Mouse (Mus musculus) ES-E14 (cell line): ENCODE results near the gene Lmod3. TPM values are rescaled to one million over a fixed set of nuclear protein-coding genes. Genes with fewer than 3 reads are reported as not detected.

Experiments
- DNase-seq: peaks from one replicate; pipeline ENCODE4 v3.0.0-alpha.2; 2013; ENCODE audit warnings: low read depth, low spot score
- H3K27ac ChIP-seq: 2 replicates; pipeline ENCODE4 v1.5.1; 2012; ENCODE audit warnings: low read depth, mild to moderate bottlenecking, low read length, moderate library complexity, mixed read lengths; ENCODE audit not compliant: poor library complexity, insufficient read depth, severe bottlenecking
- H3K36me3 ChIP-seq: 2 replicates; pipeline ENCODE4 v1.6.1; 2012; ENCODE audit warnings: mild to moderate bottlenecking, low read length, moderate library complexity, mixed read lengths; ENCODE audit not compliant: control insufficient read depth, poor library complexity, insufficient read depth, severe bottlenecking
- H3K4me1 ChIP-seq, 2 experiments: fragments of 150-350 bp in 1 of 2; sonication (generic) in 1 of 2; 2 replicates each; pipeline ENCODE4 v1.6.1; 2012; ENCODE audit warnings: low read length in 2 of 2, mild to moderate bottlenecking in 1 of 2, mixed read lengths in 1 of 2; ENCODE audit not compliant: control insufficient read depth in 2 of 2, insufficient read depth in 2 of 2, poor library complexity in 1 of 2
- H3K4me3 ChIP-seq, 2 experiments: fragments of 150-350 bp in 1 of 2; sonication (generic) in 1 of 2; 2 replicates each; pipeline ENCODE4 v1.5.1; 2012; ENCODE audit warnings: low read length in 2 of 2, low read depth in 1 of 2, mild to moderate bottlenecking in 1 of 2, mixed read lengths in 1 of 2; ENCODE audit not compliant: insufficient read depth in 1 of 2, poor library complexity in 1 of 2, severe bottlenecking in 1 of 2
- H3K9ac ChIP-seq: 2 replicates; pipeline ENCODE4 v1.6.1; 2012; ENCODE audit warnings: low read depth, mild to moderate bottlenecking, low read length, mixed read lengths; ENCODE audit not compliant: poor library complexity, insufficient read depth, severe bottlenecking
- H3K9me3 ChIP-seq: fragments of 150-350 bp; sonication (generic); 2 replicates; pipeline ENCODE4 v1.6.1; 2012; ENCODE audit warnings: low read depth, mild to moderate bottlenecking, low read length; ENCODE audit not compliant: control insufficient read depth, insufficient read depth
- CHD2 ChIP-seq: IDR thresholded peaks from 2 replicates; pipeline ENCODE4 v1.6.1; 2014; ENCODE audit warnings: mild to moderate bottlenecking, low read depth, low read length, inconsistent platforms
- HCFC1 ChIP-seq: IDR thresholded peaks from 2 replicates; pipeline ENCODE4 v1.6.1; 2012; ENCODE audit warnings: low read length, inconsistent platforms, borderline replicate concordance; ENCODE audit not compliant: insufficient read depth
- MAFK ChIP-seq: IDR thresholded peaks from 2 replicates; pipeline ENCODE4 v1.6.1; 2014; ENCODE audit warnings: mild to moderate bottlenecking, low read depth, low read length, inconsistent platforms; ENCODE audit not compliant: insufficient read depth
- ZC3H11A ChIP-seq: IDR thresholded peaks from 2 replicates; pipeline ENCODE4 v1.6.1; 2012; ENCODE audit warnings: low read depth, mild to moderate bottlenecking, inconsistent platforms, low read length, borderline replicate concordance
- ZNF384 ChIP-seq: IDR thresholded peaks from 2 replicates; pipeline ENCODE4 v1.6.1; 2012; ENCODE audit warnings: low read depth, low read length, inconsistent platforms
- in situ Hi-C, 2 experiments: fragments of 600-800 bp; cut with MboI; formaldehyde crosslinking; loops; one replicate each; pipeline ENCODE4 v1.15.1; 2025; ENCODE audit warnings: low sequenced_read_pairs in 2 of 2, inconsistent platforms in 1 of 2; ENCODE audit not compliant: unreplicated experiment in 2 of 2
- total RNA-seq: library from RNA; depleted of rRNA; stranded (reverse); fragments of 300-350 nt; gene quantifications from 2 replicates; pipeline ENCODE4 v1.2.3, GENCODE M21; 2012

The Lmod3 gene
- total RNA-seq, 1 experiment, result 0.09 TPM

DNA sequence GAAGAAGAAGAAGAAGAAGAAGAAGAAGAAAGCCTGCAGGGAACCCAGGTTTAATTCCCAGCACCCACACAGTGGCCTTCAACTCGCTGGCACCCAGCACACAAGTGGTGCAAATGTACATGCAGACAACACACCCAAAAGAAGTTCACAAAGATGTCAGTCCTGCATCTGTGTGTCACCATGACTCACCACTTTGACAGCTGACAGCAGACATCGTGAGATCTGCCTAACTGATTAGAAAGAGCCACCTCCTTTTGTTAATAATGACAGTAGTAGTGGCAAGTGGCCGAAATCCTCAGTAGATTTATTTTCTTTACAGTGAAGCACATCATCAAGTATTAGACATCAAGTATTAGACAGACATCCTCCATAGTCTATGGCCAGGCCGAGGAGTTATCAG is 45.5 kb downstream of the Lmod3 start:
- no peak for TF ChIP-seq HCFC1
- no peak for TF ChIP-seq CHD2
- TF ChIP-seq ZNF384, result no peak
- TF ChIP-seq MAFK, result no peak
- TF ChIP-seq ZC3H11A, result no peak
- in situ Hi-C loops, result no loop called here
- H3K4me3 ChIP-seq, result no peak overlapping the region
- DNase-seq, result no peak
- no peak overlapping the region for H3K27ac ChIP-seq
- H3K4me1 ChIP-seq, result peaks cover 3% of the 10 kb centered on the region in 2 experiments; a peak in 2 of 4 replicates
- no peak overlapping the region for H3K9ac ChIP-seq
- no peaks in the 10 kb centered on the region for H3K36me3 ChIP-seq
- H3K9me3 ChIP-seq, result no peaks in the 10 kb centered on the region

DNA sequence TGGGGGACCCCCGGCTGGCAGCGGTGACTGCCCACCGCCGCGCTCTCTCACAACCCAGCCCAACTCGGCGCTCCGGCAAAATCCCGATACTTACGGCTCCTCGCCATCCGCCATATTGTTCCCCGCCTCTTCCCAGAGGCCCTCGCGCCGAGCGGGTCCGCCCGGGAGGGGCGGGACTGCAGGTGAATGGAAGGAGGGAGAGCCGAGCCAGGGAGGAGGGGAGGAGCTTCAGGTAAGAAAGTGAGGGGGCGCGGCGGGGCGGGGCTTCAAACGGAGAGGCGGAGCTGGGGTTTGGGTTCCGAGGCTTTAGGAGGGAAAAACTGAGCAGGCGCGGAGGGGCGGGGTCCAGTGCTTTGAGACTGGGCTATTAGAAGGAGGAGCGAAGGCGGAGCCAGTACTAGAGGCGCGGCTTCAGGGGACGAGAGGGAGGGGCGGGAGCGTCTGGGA is 47.1 kb downstream of the Lmod3 start, which contains the start of gene Uba3:
TSS of gene Uba3 (minus strand) at position 209 of the 447 bp plus-strand sequence.
- Histone ChIP-seq H3K9ac (peak within 1 kb of the TSS; percentile 100), H3K36me3 (peaks cover 3% of the 10 kb centered on the region; the same call in 1 of the 2 replicates), H3K4me3 (peak within 1 kb of the TSS; percentile 98 to 100), H3K4me1 (peaks cover 3% of the 10 kb centered on the region in 2 experiments; a peak in 2 of 4 replicates), H3K9me3 (no peaks in the 10 kb centered on the region), H3K27ac (peak within 1 kb of the TSS; percentile 94)
- TF ChIP-seq HCFC1, result peak; percentile 61; the same call in 1 of the 2 replicates
- no peak for TF ChIP-seq MAFK
- peak; percentile 100 for DNase-seq
- in situ Hi-C loops, result no loop called here

DNA sequence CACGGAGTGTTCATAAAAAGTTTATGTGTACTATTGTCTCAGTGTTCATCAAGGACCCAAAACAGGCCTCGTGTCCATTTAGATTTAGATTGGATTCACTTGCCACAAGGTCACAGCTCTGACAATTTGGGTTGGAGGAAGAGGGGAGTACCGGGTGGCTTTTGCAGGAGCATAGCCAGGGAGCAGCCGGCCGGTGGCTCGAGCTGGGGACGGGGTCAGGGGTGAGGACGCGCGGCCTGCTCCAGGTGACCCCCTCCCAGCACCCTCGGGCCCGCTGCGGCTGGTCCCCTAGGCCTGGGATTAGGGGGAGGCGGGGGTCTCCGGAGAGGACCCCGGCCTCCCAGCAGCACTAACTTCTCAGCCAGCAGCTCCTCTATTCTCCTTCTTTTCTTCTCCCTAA is 47.6 kb downstream of the Lmod3 start:
- peaks cover 3% of the 10 kb centered on the region; the same call in 1 of the 2 replicates for H3K36me3 ChIP-seq
- peaks cover 2 to 3% of the 10 kb centered on the region in 2 experiments; a peak in 2 of 4 replicates for H3K4me1 ChIP-seq
- peak overlapping the region; percentile 94 for H3K27ac ChIP-seq
- H3K4me3 ChIP-seq, result peak overlapping the region; percentile 98 to 100
- in situ Hi-C loops, result no loop called here
- DNase-seq, result no peak
- TF ChIP-seq HCFC1 (no peak), ZNF384 (no peak), MAFK (no peak), ZC3H11A (no peak)
- H3K9me3 ChIP-seq, result no peaks in the 10 kb centered on the region
- peak overlapping the region; percentile 100 for H3K9ac ChIP-seq

DNA sequence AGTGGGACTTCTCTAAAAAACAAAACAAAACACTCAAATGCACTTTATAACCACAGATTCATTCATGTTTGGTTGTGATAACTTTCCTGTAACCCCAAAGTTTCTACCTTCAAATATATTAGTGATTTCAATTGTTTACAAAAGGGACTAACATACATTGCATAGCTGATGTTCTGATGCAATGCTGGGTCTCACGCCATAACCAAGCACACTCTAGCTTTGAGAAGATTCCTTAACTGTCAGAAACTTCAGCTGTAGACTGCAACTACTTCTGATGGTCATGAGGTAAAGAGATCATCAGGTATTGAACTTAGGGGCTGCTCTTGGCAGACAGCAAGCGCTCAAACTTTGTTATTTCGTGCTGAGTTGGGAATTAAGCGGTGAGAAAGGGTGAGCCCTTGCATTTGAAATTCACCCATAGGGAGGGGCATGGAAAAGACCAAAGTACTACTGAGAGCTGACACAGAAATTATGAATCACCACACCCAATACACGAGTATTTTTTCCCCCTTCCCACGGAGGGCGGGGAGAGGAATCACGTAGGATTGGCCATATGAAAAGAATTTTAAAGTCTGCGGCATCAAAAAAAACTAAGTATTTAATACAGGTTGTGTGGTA is 48.2 kb downstream of the Lmod3 start:
- in situ Hi-C loops, result no loop called here
- no peaks in the 10 kb centered on the region for H3K9me3 ChIP-seq
- H3K9ac ChIP-seq, result peak overlapping the region; percentile 100; the same call in 1 of the 2 replicates
- peaks cover 3% of the 10 kb centered on the region; the same call in 1 of the 2 replicates for H3K36me3 ChIP-seq
- H3K4me3 ChIP-seq, result peak overlapping the region; percentile 98 to 100
- DNase-seq, result no peak
- H3K27ac ChIP-seq, result peak overlapping the region; percentile 94; the same call in 1 of the 2 replicates
- H3K4me1 ChIP-seq, result peaks cover 2% of the 10 kb centered on the region in 2 experiments; a peak in 2 of 4 replicates
- TF ChIP-seq CHD2 (no peak), ZNF384 (no peak), MAFK (no peak), ZC3H11A (no peak), HCFC1 (no peak)
